Mouse (Mus musculus) CH12.LX (cell line): ENCODE data around the gene Abtb1.

ENCODE experiments used
- BHLHE40 ChIP-seq: IDR thresholded peaks from 2 replicates; pipeline ENCODE4 v1.6.1; 2011; ENCODE audit warnings: mild to moderate bottlenecking, low read depth, low read length, improper control_type of control experiment
- CTCF ChIP-seq, 2 experiments: IDR thresholded peaks in 1 of 2; conservative IDR thresholded peaks in 1 of 2; 2 replicates each; pipeline ENCODE4 v1.5.1; 2011 to 2012; ENCODE audit warnings: low read depth in 2 of 2, low read length in 2 of 2, improper control_type of control experiment in 1 of 2, inconsistent platforms in 1 of 2, mild to moderate bottlenecking in 1 of 2, moderate library complexity in 1 of 2
- ELF1 ChIP-seq: IDR thresholded peaks from 2 replicates; pipeline ENCODE4 v1.6.1; 2014; ENCODE audit warnings: low read depth, mild to moderate bottlenecking, inconsistent platforms, low read length, improper control_type of control experiment
- EP300 ChIP-seq: IDR thresholded peaks from 2 replicates; pipeline ENCODE4 v1.6.1; 2011; ENCODE audit warnings: low read length, improper control_type of control experiment
- POLR2A ChIP-seq: IDR thresholded peaks from 2 replicates; pipeline ENCODE4 v1.6.1; 2011; ENCODE audit warnings: low read depth, mild to moderate bottlenecking, improper control_type of control experiment, low read length
- USF1 ChIP-seq: IDR thresholded peaks from 2 replicates; pipeline ENCODE4 v1.6.1; 2014; ENCODE audit warnings: low read depth, mild to moderate bottlenecking, inconsistent platforms, low read length, improper control_type of control experiment

DNA sequence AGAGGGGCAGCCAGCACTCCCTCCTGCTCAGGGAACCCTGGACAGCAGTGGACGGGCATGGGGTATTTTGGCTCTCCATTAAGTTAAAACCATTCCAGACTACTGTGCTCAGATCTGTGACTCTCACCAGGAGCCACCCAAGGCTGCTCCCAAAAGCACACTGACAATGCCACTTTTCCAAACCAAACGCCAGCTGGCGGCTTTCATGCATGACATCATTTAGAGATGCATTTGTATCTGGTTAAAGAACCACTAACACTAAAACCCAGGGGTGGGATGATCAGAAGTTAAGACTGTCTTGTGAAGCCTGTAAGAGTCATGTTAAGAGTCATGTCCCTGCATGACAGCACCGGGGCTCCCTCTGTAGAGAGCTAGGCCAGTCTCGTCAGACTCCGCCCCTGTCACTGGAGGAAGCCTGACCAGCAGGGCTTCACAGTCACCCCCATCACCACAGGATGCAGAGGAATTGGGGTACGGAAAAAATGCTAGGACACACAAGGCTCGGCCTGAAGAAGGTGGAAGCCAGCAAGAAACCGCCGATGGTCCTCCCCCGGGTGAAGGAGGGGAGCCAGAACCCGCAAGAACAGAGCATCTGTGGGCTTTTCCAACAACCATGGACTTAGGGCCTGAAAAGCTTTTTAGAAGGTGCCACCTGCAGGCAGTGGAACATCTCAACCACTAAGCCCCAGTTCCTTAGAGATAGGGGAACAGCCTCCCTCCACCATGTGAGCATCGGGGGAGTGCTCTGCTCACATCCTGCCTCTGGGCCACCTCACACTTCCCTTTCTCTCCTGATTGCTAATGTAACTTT is 14.2 kb downstream of the Abtb1 start:
- TF ChIP-seq ELF1, result no peak
- no peak for TF ChIP-seq USF1
- TF ChIP-seq EP300, result peak; percentile 74
- peak; percentile 30 for TF ChIP-seq BHLHE40
- TF ChIP-seq CTCF (conservative IDR thresholded peaks at IDR 0.05 in 1 of 2, IDR thresholded peaks at IDR 0.05 in 1 of 2; ENCODE audit: low read depth in 2 of 2, low read length in 2 of 2), result peak in 1 of 2 experiments; percentile 59; a peak in 2 of 4 replicates
- 0 out of 2 replicates have a peak, but pooled peaks have one; percentile 26 for TF ChIP-seq POLR2A
